Mouse (Mus musculus) intestine, postnatal 0 days (tissue): ENCODE measurements around the gene Naa10. TPM values are rescaled to one million over a fixed set of nuclear protein-coding genes. Genes with fewer than 3 reads are reported as not detected.

Experiments used
- ATAC-seq: fragments of 200-750 bp; cut with Nextera tagmentation; 2 replicates; pipeline ENCODE4 v1.8.0; 2017; ENCODE audit warnings: mild to moderate bottlenecking, moderate TSS enrichment, moderate library complexity
- H3K27ac ChIP-seq: fragments of 300-500 bp; sonication (generic); 2 replicates; pipeline ENCODE4 v1.5.1; 2014; ENCODE audit warnings: mild to moderate bottlenecking, low read depth, low read length, moderate library complexity
- H3K27me3 ChIP-seq: fragments of 300-500 bp; sonication (generic); replicated peaks from 2 replicates; pipeline ENCODE4 v1.6.1; 2014; ENCODE audit warnings: low read length, mixed read lengths; ENCODE audit not compliant: control insufficient read depth, insufficient read depth
- H3K36me3 ChIP-seq: fragments of 300-500 bp; sonication (generic); 2 replicates; pipeline ENCODE4 v1.6.1; 2014; ENCODE audit warnings: mild to moderate bottlenecking, moderate library complexity; ENCODE audit not compliant: control insufficient read depth, insufficient read depth
- H3K4me1 ChIP-seq: fragments of 300-500 bp; sonication (generic); replicated peaks from 2 replicates; pipeline ENCODE4 v1.6.1; 2014; ENCODE audit warnings: antibody characterized with exemption, low read length, mixed read lengths; ENCODE audit not compliant: control insufficient read depth, insufficient read depth
- H3K4me2 ChIP-seq: fragments of 300-500 bp; sonication (generic); replicated peaks from 2 replicates; pipeline ENCODE4 v1.6.1; 2014; ENCODE audit warnings: low read depth, mild to moderate bottlenecking, moderate library complexity
- H3K4me3 ChIP-seq: fragments of 300-500 bp; sonication (generic); 2 replicates; pipeline ENCODE4 v1.5.1; 2014; ENCODE audit warnings: low read depth, low read length
- H3K9ac ChIP-seq: fragments of 300-500 bp; sonication (generic); 2 replicates; pipeline ENCODE4 v1.6.1; 2014; ENCODE audit warnings: mild to moderate bottlenecking, low read depth, low read length
- H3K9me3 ChIP-seq: fragments of 300-500 bp; sonication (generic); 2 replicates; pipeline ENCODE4 v1.6.1; 2016; ENCODE audit warnings: mixed run types; ENCODE audit not compliant: control insufficient read depth
- CTCF ChIP-seq: sonication (generic); IDR thresholded peaks from 2 replicates; pipeline ENCODE4 v1.5.1; 2016; ENCODE audit warnings: low read depth, mild to moderate bottlenecking, control low read depth, antibody characterized with exemption, moderate library complexity
- WGBS: fragments of 180-500 bp; shearing (Covaris S2); extraction: QIAGEN DNeasy Blood & Tissue Kit; methylation state at CpG from one replicate; pipeline ENCODE4 v1.1.7; 2014; 5-methylcytosine and 5-hydroxymethylcytosine counted together
- polyA plus RNA-seq: library from polyadenylated mRNA; unstranded; fragments of >200 nt; fragmentation: Nextera tagmentation; extraction: Ambion mirVana; gene quantifications from 2 replicates; pipeline ENCODE4 v1.2.1, GENCODE M21; 2015

Gene Naa10
- polyA plus RNA-seq, 1 experiment from 2014 or later: 76.6 TPM

GRCm38 (mm10) chrX:73871956-73872355 lies 49.8 kb downstream of the Naa10 start:
- no peak for TF ChIP-seq CTCF
- 30% methylated on average over 1 of the region's 1 CpGs for WGBS
- no peak for ATAC-seq
- Histone ChIP-seq H3K4me3 (no peak overlapping the region), H3K4me1 (no peaks in the 10 kb centered on the region), H3K9ac (no peak overlapping the region), H3K27ac (no peak overlapping the region), H3K36me3 (no peaks in the 10 kb centered on the region), H3K4me2 (no peak overlapping the region), H3K27me3 (0 out of 2 replicates have a peak, but pooled peaks cover 5% of the 10 kb centered on the region), H3K9me3 (no peaks in the 10 kb centered on the region)

- H3K9me3 ChIP-seq: no peaks in the 10 kb centered on the region
- 0 out of 2 replicates have a peak, but pooled peaks cover 2% of the 10 kb centered on the region for H3K27me3 ChIP-seq
- no peak overlapping the region for H3K27ac ChIP-seq
- TF ChIP-seq CTCF: no peak
- H3K36me3 ChIP-seq: no peaks in the 10 kb centered on the region
- no peak overlapping the region for H3K4me2 ChIP-seq
- H3K4me1 ChIP-seq: no peaks in the 10 kb centered on the region
- H3K9ac ChIP-seq: no peak overlapping the region
- no peak overlapping the region for H3K4me3 ChIP-seq
- ATAC-seq: no peak
Measured at GRCm38 (mm10) chrX:73871474-73871873, 50.3 kb downstream of the Naa10 start.

- Histone ChIP-seq H3K4me1 (no peaks in the 10 kb centered on the region), H3K4me2 (no peak overlapping the region), H3K9me3 (no peaks in the 10 kb centered on the region), H3K36me3 (no peaks in the 10 kb centered on the region), H3K27me3 (no peaks in the 10 kb centered on the region), H3K27ac (no peak overlapping the region), H3K4me3 (no peak overlapping the region), H3K9ac (no peak overlapping the region)
- whole genome bisulfite sequencing: 12% methylated on average over 5 of the region's 5 CpGs
- no peak for TF ChIP-seq CTCF
- no peak for ATAC-seq
Measured at GRCm38 (mm10) chrX:73869334-73869733, 52.4 kb downstream of the Naa10 start.

GRCm38 (mm10) chrX:73867852-73868251 lies 53.9 kb downstream of the Naa10 start:
- 70% methylated on average over 1 of the region's 1 CpGs for WGBS
- TF ChIP-seq CTCF: no peak
- no peaks in the 10 kb centered on the region for H3K36me3 ChIP-seq

GRCm38 (mm10) chrX:73867256-73867655 lies 54.5 kb downstream of the Naa10 start:
- Histone ChIP-seq H3K4me3 (no peak overlapping the region), H3K27me3 (no peaks in the 10 kb centered on the region), H3K9me3 (no peaks in the 10 kb centered on the region), H3K36me3 (no peaks in the 10 kb centered on the region), H3K27ac (no peak overlapping the region), H3K4me1 (no peaks in the 10 kb centered on the region), H3K9ac (no peak overlapping the region), H3K4me2 (no peak overlapping the region)
- no peak for ATAC-seq
- no peak for TF ChIP-seq CTCF
- WGBS: 39% methylated on average over 3 of the region's 3 CpGs

More at GRCm38 (mm10) chrX:73867852-73868251, 53.9 kb downstream of the Naa10 start:
- Histone ChIP-seq H3K4me2 (no peak overlapping the region), H3K27ac (no peak overlapping the region), H3K4me3 (no peak overlapping the region), H3K27me3 (no peaks in the 10 kb centered on the region), H3K9ac (no peak overlapping the region), H3K9me3 (no peaks in the 10 kb centered on the region), H3K4me1 (no peaks in the 10 kb centered on the region)
- ATAC-seq: no peak

Other genes starting within 250 kb of the Naa10 start
- gene Slc6a8, start 248.8 kb downstream of the Naa10 start, polyA plus RNA-seq: 46.8 and 50.9 TPM in 2 replicates
- 380 and 382 TPM in 2 replicates for gene Bcap31, start 205.8 kb downstream of the Naa10 start, polyA plus RNA-seq
- gene Abcd1, start 205.3 kb downstream of the Naa10 start, polyA plus RNA-seq: 46.5 and 51.3 TPM in 2 replicates
- 0.22 and 0.27 TPM in 2 replicates for gene Plxnb3, start 164.9 kb downstream of the Naa10 start, polyA plus RNA-seq
- 0.90 and 1.3 TPM in 2 replicates for gene Srpk3, start 147.5 kb downstream of the Naa10 start, polyA plus RNA-seq
- 142 and 145 TPM in 2 replicates for gene Idh3g, start 135.0 kb downstream of the Naa10 start, polyA plus RNA-seq
- gene Ssr4, start 134.9 kb downstream of the Naa10 start, polyA plus RNA-seq: 299 and 323 TPM in 2 replicates
- 0.12 and 0.22 TPM in 2 replicates for gene Pdzd4, start 97.0 kb downstream of the Naa10 start, polyA plus RNA-seq
- gene Avpr2, start 29.8 kb downstream of the Naa10 start, polyA plus RNA-seq: 0.12 TPM in 1 of 2 replicates, not detected in the other
- gene L1cam, start 25.8 kb downstream of the Naa10 start, polyA plus RNA-seq: 3.1 and 3.2 TPM in 2 replicates
- gene Arhgap4, start 74 bp downstream of the Naa10 start, polyA plus RNA-seq: 2.5 and 2.7 TPM in 2 replicates
- 788 and 922 TPM in 2 replicates for gene Renbp, start 8.9 kb upstream of the Naa10 start, polyA plus RNA-seq
- gene Hcfc1, start 44.4 kb upstream of the Naa10 start, polyA plus RNA-seq: 19.0 and 22.6 TPM in 2 replicates
- gene Irak1, start 102.0 kb upstream of the Naa10 start, polyA plus RNA-seq: 21.6 and 22.7 TPM in 2 replicates
- gene Opn1mw, start 205.5 kb upstream of the Naa10 start, polyA plus RNA-seq: not detected in 2 replicates
- gene Mecp2, start 213.4 kb upstream of the Naa10 start, polyA plus RNA-seq: 7.9 and 8.5 TPM in 2 replicates
- gene Tex28, start 245.9 kb upstream of the Naa10 start, polyA plus RNA-seq: not detected in 2 replicates